Mouse (Mus musculus) intestine, embryonic 14.5 days (tissue): ENCODE data around the gene Thy1. TPM values are rescaled to one million over a fixed set of nuclear protein-coding genes. Genes with fewer than 3 reads are reported as not detected.

Experiments
- ATAC-seq: fragments of 200-750 bp; cut with Nextera tagmentation; replicated peaks from 2 replicates; pipeline ENCODE4 v1.8.0; 2017; ENCODE audit warnings: low read depth, moderate number of reproducible peaks, moderate TSS enrichment, moderate library complexity; ENCODE audit not compliant: low FRiP score, low TSS enrichment
- DNase-seq: peaks from one replicate; pipeline ENCODE4 v3.0.0-alpha.2; 2018; ENCODE audit warnings: low spot score
- H3K27ac ChIP-seq: fragments of 300-500 bp; sonication (generic); 2 replicates; pipeline ENCODE4 v1.5.1; 2014; ENCODE audit warnings: low read depth, mild to moderate bottlenecking, control low read depth
- H3K27me3 ChIP-seq: fragments of 300-500 bp; sonication (generic); replicated peaks from 2 replicates; pipeline ENCODE4 v1.6.1; 2014; ENCODE audit warnings: low read length, control low read depth; ENCODE audit not compliant: control insufficient read depth, insufficient read depth
- H3K36me3 ChIP-seq: fragments of 300-500 bp; sonication (generic); 2 replicates; pipeline ENCODE4 v1.6.1; 2014; ENCODE audit warnings: low read length, control low read depth; ENCODE audit not compliant: control insufficient read depth, insufficient read depth
- H3K4me1 ChIP-seq: fragments of 300-500 bp; sonication (generic); replicated peaks from 2 replicates; pipeline ENCODE4 v1.6.1; 2014; ENCODE audit warnings: low read length, control low read depth, mixed read lengths; ENCODE audit not compliant: control insufficient read depth, insufficient read depth
- H3K4me2 ChIP-seq: fragments of 300-500 bp; sonication (generic); 2 replicates; pipeline ENCODE4 v1.6.1; 2014; ENCODE audit warnings: low read length
- H3K4me3 ChIP-seq: fragments of 300-500 bp; sonication (generic); 2 replicates; pipeline ENCODE4 v1.5.1; 2014; ENCODE audit warnings: low read depth, low read length, control low read depth, mixed read lengths
- H3K9ac ChIP-seq: fragments of 300-500 bp; sonication (generic); 2 replicates; pipeline ENCODE4 v1.6.1; 2014; ENCODE audit warnings: mild to moderate bottlenecking, low read length
- H3K9me3 ChIP-seq: fragments of 300-500 bp; sonication (generic); 2 replicates; pipeline ENCODE4 v1.6.1; 2016; ENCODE audit warnings: low read length, control low read depth; ENCODE audit not compliant: control insufficient read depth
- WGBS: fragments of 180-500 bp; shearing (Covaris S2); extraction: QIAGEN DNeasy Blood & Tissue Kit; methylation state at CpG from one replicate; pipeline ENCODE4 v1.1.7; 2014; 5-methylcytosine and 5-hydroxymethylcytosine counted together
- polyA plus RNA-seq: library from polyadenylated mRNA; unstranded; fragments of >200 nt; fragmentation: Nextera tagmentation; extraction: Ambion mirVana; gene quantifications from 2 replicates; pipeline ENCODE4 v1.2.1, GENCODE M21; 2014

Thy1 gene
- polyA plus RNA-seq, 1 experiment from 2014 or later: 2.0 TPM

GRCm38 (mm10) chr9:44067960-44068330, 24.8 kb downstream of the Thy1 start:
- Histone ChIP-seq H3K27ac (no peak overlapping the region), H3K36me3 (no peaks in the 10 kb centered on the region), H3K4me2 (no peak overlapping the region), H3K9ac (no peak overlapping the region), H3K4me1 (peaks cover 18% of the 10 kb centered on the region), H3K9me3 (no peaks in the 10 kb centered on the region), H3K4me3 (no peak overlapping the region), H3K27me3 (no peaks in the 10 kb centered on the region)
- DNase-seq (no peak), ATAC-seq (no peak)
- WGBS: 75% methylated on average over 6 of the region's 6 CpGs

DNA sequence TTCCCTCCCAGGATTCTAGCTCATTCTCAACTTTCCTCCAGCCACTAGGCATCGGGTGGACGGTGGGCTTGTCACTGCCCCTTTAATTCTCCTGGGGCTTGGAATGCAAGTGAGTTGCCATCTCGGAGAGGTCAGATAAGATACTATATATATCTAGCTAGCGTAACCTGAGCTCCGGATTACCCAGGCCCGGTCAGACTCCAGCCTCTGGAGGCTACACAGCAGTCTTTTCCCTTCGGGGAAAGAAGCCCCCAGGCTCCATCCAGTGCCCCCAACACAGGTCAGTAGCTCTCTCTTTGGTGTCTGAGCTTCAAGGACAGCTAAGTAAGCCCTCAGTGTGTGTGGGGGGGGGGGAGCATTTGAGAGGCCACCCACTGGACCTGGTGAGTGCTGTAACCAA, 26.1 kb downstream of the Thy1 start:
- no peaks in the 10 kb centered on the region for H3K36me3 ChIP-seq
- peaks cover 18% of the 10 kb centered on the region for H3K4me1 ChIP-seq
- H3K9ac ChIP-seq: no peak overlapping the region
- no peak overlapping the region for H3K4me3 ChIP-seq
- WGBS: 16% methylated on average over 7 of the region's 7 CpGs
- ATAC-seq (no peak), DNase-seq (no peak)
- H3K4me2 ChIP-seq: no peak overlapping the region
- H3K27ac ChIP-seq: no peak overlapping the region
- H3K27me3 ChIP-seq: no peaks in the 10 kb centered on the region
- H3K9me3 ChIP-seq: no peaks in the 10 kb centered on the region

DNA sequence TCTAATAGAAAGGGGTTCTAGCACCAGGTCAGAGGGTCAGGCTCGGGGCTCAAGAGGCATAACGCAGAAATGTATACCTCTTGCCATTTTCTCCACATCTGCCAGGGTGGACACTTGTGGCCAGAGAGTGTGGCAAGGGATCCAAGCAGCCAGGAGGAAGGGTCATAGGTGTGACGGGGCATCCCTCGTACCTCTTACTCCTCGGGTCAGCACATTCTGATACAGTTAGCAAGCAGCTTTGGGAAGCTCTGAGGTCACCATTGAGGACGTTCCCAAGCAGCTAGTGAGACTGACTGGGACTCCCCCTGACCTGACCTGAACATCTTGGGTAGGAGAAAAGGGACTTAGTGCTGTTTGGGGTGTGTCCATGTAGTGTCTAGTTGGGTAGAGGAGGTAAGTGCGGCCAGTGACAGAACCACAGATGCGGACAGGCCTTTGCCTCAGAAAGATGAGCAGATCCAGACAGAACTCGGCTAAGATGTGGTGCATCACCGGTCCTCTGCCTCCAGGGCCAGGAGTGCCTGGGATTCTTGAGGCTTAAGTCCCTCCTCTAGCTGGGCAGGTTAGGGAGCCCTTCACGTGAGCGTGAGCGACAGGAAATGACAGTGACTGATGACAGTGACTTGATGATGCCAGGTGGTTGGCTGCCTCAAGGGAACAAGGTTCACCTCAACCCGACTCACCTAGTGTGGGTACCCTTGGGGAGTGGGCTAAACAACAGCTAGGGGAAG, 27.1 kb downstream of the Thy1 start:
- 59% methylated on average over 14 of the region's 14 CpGs for WGBS
- ATAC-seq: no peak
- no peaks in the 10 kb centered on the region for H3K27me3 ChIP-seq

GRCm38 (mm10) chr9:44070844-44071231, 27.7 kb downstream of the Thy1 start:
- 33% methylated on average over 8 of the region's 8 CpGs for WGBS
- DNase-seq: peak; percentile 53

More for the DNA sequence above, 27.1 kb downstream of the Thy1 start:
- Histone ChIP-seq H3K4me3 (no peak overlapping the region), H3K4me1 (peaks cover 18% of the 10 kb centered on the region), H3K9ac (no peak overlapping the region), H3K36me3 (no peaks in the 10 kb centered on the region), H3K4me2 (no peak overlapping the region), H3K9me3 (no peaks in the 10 kb centered on the region), H3K27ac (no peak overlapping the region)
- no peak for DNase-seq

GRCm38 (mm10) chr9:44071914-44072598, 28.9 kb downstream of the Thy1 start:
- Histone ChIP-seq H3K9ac (no peak overlapping the region), H3K27me3 (no peaks in the 10 kb centered on the region), H3K36me3 (no peaks in the 10 kb centered on the region), H3K4me2 (no peak overlapping the region), H3K4me1 (peaks cover 18% of the 10 kb centered on the region), H3K9me3 (no peaks in the 10 kb centered on the region), H3K27ac (no peak overlapping the region), H3K4me3 (no peak overlapping the region)
- ATAC-seq: no peak
- 40% methylated on average over 11 of the region's 11 CpGs for WGBS
- DNase-seq: peak; percentile 53

More at GRCm38 (mm10) chr9:44070844-44071231, 27.7 kb downstream of the Thy1 start:
- H3K4me3 ChIP-seq: no peak overlapping the region
- no peaks in the 10 kb centered on the region for H3K9me3 ChIP-seq
- no peak overlapping the region for H3K9ac ChIP-seq
- H3K4me1 ChIP-seq: peaks cover 18% of the 10 kb centered on the region
- no peak overlapping the region for H3K27ac ChIP-seq
- H3K36me3 ChIP-seq: no peaks in the 10 kb centered on the region
- H3K4me2 ChIP-seq: no peak overlapping the region
- H3K27me3 ChIP-seq: no peaks in the 10 kb centered on the region
- no peak for ATAC-seq

GRCm38 (mm10) chr9:44072599-44072915, 29.4 kb downstream of the Thy1 start:
- no peaks in the 10 kb centered on the region for H3K27me3 ChIP-seq
- H3K4me3 ChIP-seq: no peak overlapping the region
- no peak overlapping the region for H3K4me2 ChIP-seq
- no peaks in the 10 kb centered on the region for H3K9me3 ChIP-seq
- no peak for ATAC-seq
- no peak overlapping the region for H3K9ac ChIP-seq
- H3K4me1 ChIP-seq: peaks cover 16% of the 10 kb centered on the region
- H3K27ac ChIP-seq: no peak overlapping the region
- 39% methylated on average over 4 of the region's 4 CpGs for WGBS
- peak; percentile 50 for DNase-seq
- H3K36me3 ChIP-seq: no peaks in the 10 kb centered on the region

- H3K4me2 ChIP-seq: no peak overlapping the region
Measured at GRCm38 (mm10) chr9:44073115-44073514, 29.9 kb downstream of the Thy1 start.

DNA sequence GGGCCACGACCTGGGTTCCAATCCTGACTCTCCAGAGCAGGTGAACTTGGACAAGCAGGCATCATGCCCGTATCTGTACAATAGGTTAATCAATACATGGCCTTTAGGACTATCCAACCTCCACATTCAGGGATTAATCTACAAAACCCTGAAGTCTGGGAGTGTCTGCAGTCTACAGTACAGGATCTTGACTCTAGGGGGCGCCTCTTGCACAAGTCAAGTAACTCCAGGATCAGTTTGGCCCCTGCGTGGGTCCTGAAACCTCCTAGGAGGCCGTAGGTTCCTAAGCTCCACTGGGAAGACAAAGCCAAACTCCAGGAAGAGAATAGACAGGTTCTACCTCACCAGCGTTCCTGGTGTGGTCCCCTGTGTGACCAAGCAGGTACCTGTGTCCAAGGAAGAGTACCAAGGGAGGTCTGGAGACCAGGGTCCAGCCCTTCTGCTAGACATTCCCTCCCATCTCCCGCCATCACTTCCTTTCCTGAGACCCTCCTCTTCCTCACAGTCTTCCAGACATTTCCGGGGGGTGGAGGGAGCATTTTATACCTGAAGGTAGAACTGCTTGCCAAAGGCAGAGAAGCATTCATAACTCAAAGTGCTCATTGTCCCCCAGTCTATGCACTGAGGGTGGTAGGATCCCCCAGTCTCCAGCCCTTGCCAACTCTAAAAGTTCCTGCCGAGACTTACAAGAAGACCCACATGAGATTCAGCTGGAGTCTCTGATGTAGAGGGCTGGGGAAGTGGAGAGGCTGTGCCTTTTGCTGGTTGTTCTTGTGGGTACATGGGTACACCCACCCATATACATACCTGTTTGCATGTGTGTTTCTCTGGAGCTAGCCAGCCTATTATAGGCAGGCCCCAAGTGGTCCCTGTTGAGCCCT, 31.5 kb downstream of the Thy1 start:
- Histone ChIP-seq H3K27me3 (no peaks in the 10 kb centered on the region), H3K9ac (no peak overlapping the region), H3K36me3 (no peaks in the 10 kb centered on the region), H3K4me2 (no peak overlapping the region), H3K4me1 (peaks cover 25% of the 10 kb centered on the region), H3K9me3 (no peaks in the 10 kb centered on the region), H3K4me3 (no peak overlapping the region), H3K27ac (no peak overlapping the region)
- 61% methylated on average over 9 of the region's 9 CpGs for WGBS
- DNase-seq (peak; percentile 50), ATAC-seq (no peak)

More at GRCm38 (mm10) chr9:44073115-44073514, 29.9 kb downstream of the Thy1 start:
- ATAC-seq (no peak), DNase-seq (no peak)
- Histone ChIP-seq H3K9ac (no peak overlapping the region), H3K36me3 (no peaks in the 10 kb centered on the region), H3K4me3 (no peak overlapping the region), H3K4me1 (peaks cover 16% of the 10 kb centered on the region), H3K27ac (no peak overlapping the region), H3K27me3 (no peaks in the 10 kb centered on the region), H3K9me3 (no peaks in the 10 kb centered on the region)
- 66% methylated on average over 5 of the region's 5 CpGs for WGBS
